Mouse (Mus musculus): Measurements from ENCODE around the gene Polr3e.

DNA sequence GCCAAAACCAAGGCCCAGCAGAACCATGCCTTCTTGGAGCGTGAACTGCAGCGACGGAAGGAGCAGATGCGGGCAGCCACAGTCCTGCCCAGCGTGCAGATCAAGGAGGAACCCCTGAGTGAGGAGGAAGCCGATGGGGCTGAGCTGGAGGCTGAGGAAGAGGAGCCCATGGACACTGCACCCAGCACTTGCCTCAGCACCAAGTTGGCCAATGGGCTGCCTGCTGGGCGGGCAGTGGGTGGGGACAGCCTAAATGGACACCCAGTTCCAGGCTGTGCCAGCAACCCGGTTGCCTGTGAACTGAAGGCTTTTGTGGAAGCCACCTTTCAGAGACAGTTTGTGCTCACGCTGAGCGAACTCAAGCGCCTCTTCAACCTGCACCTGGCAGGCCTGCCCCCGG, 22.8 kb downstream of the Polr3e start:
- TF ChIP-seq POLR2A (IDR thresholded peaks at IDR 0.05; ENCODE audit: extremely low read depth, insufficient read depth, low read length) (no peak), CTCF (IDR thresholded peaks at IDR 0.05; ENCODE audit: low read depth, low read length) (no peak)
